Mouse (Mus musculus) hindlimb bud, embryonic 11.5 days (tissue): ENCODE data around the gene Atf3.

Experiments
- DNase-seq: peaks from one replicate; pipeline ENCODE4 v3.0.0-alpha.2; 2012; ENCODE audit warnings: low read depth, low spot score; ENCODE audit errors: extremely low spot score

Atf3 gene

GRCm38 (mm10) chr1:191193657-191194424 is 24.0 kb downstream of the Atf3 start:
- DNase-seq = no peak

GRCm38 (mm10) chr1:191192751-191193150 is 25.1 kb downstream of the Atf3 start:
- DNase-seq = no peak

GRCm38 (mm10) chr1:191192213-191192612 is 25.6 kb downstream of the Atf3 start:
- DNase-seq = no peak

GRCm38 (mm10) chr1:191189671-191190372 is 28.0 kb downstream of the Atf3 start:
- DNase-seq = no peak

GRCm38 (mm10) chr1:191186386-191186770 is 31.5 kb downstream of the Atf3 start:
- DNase-seq = no peak

- no peak for DNase-seq
These were observed 32.0 kb downstream of the Atf3 start for GRCm38 (mm10) chr1:191185761-191186385.

GRCm38 (mm10) chr1:191184841-191185251 is 33.0 kb downstream of the Atf3 start:
- DNase-seq = no peak

GRCm38 (mm10) chr1:191184066-191184815 is 33.6 kb downstream of the Atf3 start:
- DNase-seq = no peak

GRCm38 (mm10) chr1:191183163-191184065 is 34.4 kb downstream of the Atf3 start:
- no peak for DNase-seq

- DNase-seq = no peak
These were observed 35.2 kb downstream of the Atf3 start for GRCm38 (mm10) chr1:191182431-191183162.

GRCm38 (mm10) chr1:191181469-191182259 is 36.2 kb downstream of the Atf3 start:
- DNase-seq = no peak

- no peak for DNase-seq
These were observed 37.4 kb downstream of the Atf3 start for GRCm38 (mm10) chr1:191180397-191180796.

GRCm38 (mm10) chr1:191179846-191180245 is 38.0 kb downstream of the Atf3 start:
- no peak for DNase-seq

GRCm38 (mm10) chr1:191178511-191179188 is 39.2 kb downstream of the Atf3 start:
- no peak for DNase-seq

- DNase-seq = no peak
These were observed 41.0 kb downstream of the Atf3 start for GRCm38 (mm10) chr1:191176887-191177286.

- no peak for DNase-seq
These were observed 45.4 kb downstream of the Atf3 start for GRCm38 (mm10) chr1:191172487-191172886.

GRCm38 (mm10) chr1:191170444-191170843 is 47.4 kb downstream of the Atf3 start:
- no peak for DNase-seq

- DNase-seq = no peak
These were observed 51.6 kb downstream of the Atf3 start for GRCm38 (mm10) chr1:191166189-191166588.
